Mouse (Mus musculus): ENCODE measurements around the gene Olfr433.
"Not testable (repeated sequence)": the region's sequence is repeated elsewhere in the genome, so short reads cannot be mapped to it uniquely, and the experiment has no call there.

Olfr433 gene

DNA sequence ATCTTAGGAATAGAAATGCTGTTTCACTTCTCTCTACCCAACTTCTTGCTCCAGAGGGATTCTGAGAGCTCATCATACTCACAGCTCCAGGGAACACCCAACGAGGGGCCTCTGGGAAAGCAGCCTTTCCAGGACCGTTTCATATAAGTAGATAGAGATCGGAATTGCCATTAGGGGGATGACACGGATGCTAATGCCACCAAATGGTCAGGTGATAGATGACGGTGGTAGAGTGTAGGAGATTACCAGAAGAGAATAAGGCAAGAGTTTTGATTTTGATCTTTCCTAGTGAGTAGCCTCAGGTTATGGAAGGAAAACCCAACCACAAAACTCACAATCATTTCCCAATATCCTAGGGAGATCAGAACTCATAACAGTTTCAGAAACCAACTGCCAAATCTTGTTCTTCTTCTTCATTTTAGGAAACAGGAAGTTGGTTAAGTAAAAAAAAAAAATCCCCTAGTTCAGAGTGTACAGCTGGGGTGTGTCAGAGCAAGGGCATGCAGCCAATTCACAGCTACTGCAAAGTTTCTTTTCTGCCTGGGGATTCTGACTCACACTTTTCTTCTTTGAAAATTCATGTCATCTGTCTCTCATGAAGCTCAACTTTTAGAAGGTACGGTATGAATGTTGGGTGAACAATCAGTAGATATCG, at the start of gene Olfr433:
Olfr433 (plus strand) TSS at position 183 of the 655 bp plus-strand sequence.
- no peak for DNase-seq

DNA sequence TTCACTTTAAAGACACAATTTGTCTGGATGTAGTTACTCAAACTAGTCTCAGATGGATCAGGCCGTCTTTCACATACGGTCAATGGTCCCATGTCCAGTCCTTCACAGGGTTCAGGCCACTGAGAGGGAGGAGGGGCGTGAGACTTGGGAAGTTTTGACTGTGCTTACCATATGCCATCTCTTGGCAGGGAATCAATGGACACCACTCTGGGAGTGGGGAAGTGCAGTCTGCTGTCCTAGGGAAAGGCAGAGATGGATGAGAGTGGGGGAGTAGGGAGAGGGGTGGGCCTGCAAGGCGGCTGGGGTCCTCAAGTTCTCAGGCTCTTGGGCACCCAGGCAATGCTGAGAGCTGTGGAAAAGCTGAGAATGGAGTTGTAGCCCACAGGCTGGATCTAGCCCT, 45.5 kb upstream of the Olfr433 start:
- no peak for DNase-seq

DNA sequence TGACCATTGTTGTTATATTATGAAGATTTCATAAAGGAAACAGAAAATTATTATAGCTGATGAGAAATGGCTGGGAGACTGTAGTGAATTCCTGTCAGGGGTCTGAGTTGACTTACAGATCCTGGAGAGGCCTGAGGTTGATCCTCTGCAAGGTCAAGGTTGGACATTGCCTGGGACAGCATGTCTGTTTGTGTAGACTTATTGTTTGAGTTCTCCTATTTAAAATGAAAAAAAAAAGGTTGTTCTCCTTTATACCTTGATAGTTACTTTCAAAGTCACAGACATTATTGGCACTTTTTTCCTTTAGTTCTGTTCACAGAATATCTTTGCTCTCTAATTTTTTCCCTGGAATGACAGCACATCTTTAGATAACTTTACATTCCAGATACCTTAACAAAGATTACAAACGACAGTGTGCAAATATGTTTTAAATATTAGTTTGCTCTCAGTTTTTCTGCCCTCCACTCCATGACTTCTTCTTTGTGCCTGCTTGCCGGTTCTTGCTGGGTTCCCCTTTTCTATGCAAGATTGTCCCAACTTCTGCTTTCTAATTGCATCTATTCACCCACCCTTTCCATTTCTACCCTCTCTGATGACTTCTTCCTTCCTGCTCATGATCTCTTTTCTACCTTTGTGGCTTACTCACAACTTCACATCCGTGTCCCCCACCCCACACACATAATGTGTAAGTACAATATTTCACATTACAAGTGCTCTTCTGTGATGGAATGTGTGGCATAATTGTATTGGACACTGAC, 36.0 kb upstream of the Olfr433 start:
- DNase-seq, result not testable (repeated sequence)

DNA sequence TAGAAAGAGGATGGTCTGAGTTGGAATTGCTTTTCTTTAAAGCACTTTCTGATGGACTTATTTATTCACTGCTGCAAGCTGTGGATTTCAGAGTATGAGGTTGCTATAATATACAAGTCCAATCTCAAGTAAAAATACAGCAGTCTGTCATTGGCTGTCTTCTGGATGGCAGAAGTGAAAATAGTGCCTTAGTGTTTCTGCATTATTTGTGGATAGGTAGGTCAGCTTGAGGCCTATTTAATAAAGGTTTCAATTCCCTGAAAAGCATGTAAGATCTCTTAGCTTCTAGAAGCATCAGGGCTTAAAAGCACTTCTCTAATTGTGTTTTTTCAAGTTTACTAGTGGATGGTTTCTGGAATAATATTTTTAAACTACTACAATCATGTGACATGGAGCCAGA, 33.5 kb upstream of the Olfr433 start:
- DNase-seq, result not testable (repeated sequence)

DNA sequence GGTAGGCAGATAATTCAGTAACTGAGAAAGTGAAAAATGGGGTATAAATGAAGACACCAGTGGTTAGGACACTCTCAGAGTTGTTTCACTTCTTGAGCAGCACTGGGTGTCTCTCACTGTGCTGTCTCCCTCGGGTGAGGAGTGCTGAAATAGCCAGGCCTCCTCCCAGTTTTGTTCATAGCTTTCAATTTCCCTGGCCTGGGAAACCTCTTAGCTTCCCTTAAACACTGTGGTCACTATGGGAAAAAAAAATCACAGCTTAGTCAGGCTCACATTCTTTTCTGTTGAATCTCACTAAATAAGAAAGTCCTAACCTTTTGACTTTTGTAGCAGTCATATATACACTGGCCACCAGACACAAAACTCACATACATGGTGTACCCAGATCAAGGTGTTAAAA, 8.8 kb upstream of the Olfr433 start, which contains the start of gene Ifi205:
Ifi205 (minus strand) TSS at position 113 of the 400 bp plus-strand sequence.
- no peak for DNase-seq

DNA sequence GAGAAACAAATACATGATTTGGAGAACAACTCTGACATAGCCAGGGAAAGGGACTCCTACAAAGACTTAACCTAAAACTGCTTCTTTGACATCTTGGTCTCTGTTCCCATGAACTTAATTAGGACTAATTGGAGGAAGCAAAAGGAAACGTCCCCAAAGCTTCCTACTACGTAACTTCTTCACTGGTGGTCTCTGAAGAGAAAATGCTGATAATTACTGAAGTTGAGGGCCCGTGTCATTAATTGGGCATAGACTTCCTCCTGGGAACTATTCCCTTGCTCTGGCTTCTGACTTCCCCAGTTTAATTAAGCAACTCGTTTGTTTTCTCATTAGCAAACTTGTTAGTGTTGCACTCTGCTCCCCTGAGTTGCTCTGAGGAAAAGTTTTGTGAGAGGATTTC, 4.7 kb upstream of the Olfr433 start:
- no peak for DNase-seq

DNA sequence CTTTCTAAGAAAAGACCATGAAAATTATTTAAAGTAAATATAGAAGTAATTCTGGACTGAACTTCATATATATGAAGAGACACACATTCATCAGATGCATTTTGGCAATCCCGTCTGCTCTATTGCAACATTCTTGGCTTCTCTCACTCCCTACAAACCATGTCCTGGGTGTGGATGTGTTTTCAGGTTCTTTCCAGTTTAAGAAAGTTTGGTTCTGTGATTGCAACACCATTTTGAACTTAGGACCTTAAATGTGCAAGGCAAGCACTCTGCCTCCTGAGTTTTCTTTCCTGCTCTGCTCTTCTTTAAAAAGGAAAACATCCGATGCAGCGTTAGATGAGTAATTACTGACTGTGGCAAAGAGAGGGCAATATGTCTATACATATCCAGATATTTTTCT, 2.0 kb upstream of the Olfr433 start:
- no peak for DNase-seq

DNA sequence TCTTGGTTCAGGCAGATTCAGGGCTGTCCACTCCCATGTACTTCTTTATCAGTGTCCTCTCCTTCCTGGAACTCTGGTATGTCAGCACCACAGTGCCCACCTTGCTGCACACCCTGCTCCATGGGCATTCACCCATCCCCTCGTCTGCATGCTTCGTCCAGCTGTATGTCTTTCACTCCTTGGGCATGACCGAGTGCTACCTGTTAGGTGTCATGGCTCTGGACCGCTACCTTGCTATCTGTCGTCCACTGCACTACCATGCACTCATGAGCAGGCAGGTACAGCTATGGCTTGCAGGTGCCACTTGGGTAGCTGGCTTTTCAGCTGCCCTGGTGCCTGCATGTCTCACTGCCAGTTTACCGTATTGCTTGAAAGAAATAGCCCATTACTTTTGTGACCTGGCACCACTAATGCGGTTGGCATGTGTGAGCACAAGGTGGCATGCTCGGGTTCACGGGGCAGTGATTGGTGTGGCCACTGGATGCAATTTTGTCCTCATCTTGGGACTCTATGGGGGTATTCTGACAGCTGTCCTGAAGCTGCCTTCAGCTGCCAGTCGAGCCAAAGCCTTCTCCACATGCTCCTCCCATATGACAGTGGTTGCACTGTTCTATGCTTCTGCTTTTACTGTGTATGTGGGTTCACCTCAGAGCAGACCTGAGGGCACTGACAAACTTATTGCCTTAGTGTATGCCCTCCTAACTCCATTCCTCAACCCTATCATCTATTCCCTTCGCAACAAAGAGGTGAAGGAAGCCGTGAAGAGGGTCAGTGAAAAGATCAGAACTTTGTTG, 1.8 kb downstream of the Olfr433 start:
- DNase-seq, result not testable (repeated sequence)

DNA sequence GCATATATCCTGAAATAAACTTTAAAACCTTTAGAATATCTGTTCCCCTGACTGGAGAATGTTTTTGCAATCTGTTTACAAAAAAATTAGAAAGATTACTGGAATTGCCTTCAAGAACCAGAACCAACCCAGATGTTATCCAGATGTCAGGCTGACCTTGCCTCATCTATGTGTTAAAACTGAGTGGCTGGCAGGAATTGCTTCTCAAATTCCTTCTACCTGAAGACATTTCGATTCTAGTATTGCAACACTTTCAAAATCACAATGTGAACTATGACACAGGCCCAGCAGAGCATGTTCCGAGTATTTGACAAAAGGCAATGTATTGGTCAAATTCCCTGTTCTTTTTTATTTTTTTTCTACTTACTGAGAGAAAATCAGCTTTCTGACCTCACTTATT, 3.9 kb downstream of the Olfr433 start:
- no peak for DNase-seq

DNA sequence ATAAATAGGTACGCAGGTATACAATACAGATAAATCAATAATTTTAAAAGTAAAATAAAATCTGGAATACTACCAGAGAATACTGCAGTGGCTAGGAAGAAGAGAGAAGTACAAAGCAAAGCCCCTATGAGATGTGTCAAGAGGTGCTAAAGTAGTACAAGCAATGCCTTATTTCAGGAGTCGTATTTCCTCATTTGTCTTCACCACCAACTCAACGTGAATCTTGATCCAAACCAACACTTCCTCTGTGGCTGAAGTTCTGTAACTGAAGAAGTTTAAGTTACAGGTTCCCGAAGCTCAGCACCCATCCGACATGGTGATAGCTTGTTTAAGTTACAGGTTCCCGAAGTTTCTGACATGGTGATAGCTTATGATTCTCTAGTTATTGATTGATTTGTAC, 7.7 kb downstream of the Olfr433 start:
- not testable (repeated sequence) for DNase-seq

DNA sequence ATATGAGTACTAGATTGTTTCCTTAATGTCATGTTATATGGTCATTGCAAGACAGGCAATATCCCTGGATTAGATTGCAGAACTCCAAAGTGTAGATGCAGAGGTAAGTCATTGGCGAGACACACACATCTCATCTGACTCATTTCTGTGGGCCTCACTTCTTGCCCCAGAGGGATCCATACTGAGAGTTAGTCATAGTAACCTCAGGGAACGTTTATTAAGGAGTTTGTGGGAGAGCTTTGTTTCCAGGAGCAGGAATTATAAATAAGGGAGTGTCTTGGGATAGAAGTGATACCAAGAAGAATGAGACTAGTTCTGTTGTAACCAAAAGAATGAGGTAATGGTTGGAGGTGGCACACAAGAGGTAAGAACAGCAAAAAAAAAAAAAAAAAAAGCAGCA, 8.4 kb downstream of the Olfr433 start, which contains the start of gene Olfr432:
Olfr432 (plus strand) TSS at position 313 of the 400 bp plus-strand sequence.
- no peak for DNase-seq

DNA sequence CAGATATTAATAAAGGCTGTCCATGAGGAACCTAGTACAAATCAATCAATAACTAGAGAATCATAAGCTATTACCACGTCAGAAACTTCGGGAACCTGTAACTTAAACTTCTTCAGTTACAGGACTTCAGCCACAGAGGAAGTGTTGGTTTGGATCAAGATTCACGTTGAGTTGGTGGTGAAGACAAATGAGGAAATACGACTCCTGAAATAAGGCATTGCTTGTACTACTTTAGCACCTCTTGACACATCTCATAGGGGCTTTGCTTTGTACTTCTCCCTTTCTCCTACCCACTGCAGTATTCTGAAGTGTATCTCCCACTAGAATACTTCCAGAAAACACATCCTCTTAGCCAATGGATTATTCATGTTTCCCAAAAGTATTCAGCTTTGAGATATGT, 8.9 kb downstream of the Olfr433 start:
- DNase-seq, result not testable (repeated sequence)

DNA sequence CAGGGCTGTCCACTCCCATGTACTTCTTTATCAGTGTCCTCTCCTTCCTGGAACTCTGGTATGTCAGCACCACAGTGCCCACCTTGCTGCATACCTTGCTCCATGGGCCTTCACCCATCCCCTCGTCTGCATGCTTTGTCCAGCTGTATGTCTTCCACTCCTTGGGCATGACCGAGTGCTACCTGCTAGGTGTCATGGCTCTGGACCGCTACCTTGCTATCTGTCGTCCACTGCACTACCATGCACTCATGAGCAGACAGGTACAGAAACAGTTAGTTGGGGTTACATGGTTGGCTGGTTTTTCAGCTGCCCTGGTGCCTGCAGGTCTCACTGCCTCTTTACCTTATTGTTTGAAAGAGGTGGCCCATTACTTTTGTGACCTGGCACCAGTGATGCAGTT, 10.0 kb downstream of the Olfr433 start:
- DNase-seq, result no peak

DNA sequence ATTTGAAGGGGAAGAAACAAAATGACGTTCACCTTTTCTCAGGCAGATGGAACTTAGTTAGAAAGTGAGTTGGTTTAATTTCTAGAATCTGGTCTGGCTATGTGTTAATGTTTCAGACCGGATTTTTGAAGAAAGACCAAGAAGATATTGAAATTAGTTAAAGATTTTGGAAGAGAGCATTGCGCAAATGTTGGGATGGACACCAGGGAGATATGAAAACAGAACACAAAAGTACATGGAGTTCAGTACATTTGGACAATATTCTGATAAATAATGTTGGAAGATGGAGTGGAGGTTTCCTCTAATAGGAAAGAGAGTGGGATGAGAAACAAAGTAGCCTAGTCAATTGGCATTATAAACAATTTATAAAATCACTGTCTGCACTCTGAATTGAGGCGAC, 11.0 kb downstream of the Olfr433 start:
- no peak for DNase-seq

DNA sequence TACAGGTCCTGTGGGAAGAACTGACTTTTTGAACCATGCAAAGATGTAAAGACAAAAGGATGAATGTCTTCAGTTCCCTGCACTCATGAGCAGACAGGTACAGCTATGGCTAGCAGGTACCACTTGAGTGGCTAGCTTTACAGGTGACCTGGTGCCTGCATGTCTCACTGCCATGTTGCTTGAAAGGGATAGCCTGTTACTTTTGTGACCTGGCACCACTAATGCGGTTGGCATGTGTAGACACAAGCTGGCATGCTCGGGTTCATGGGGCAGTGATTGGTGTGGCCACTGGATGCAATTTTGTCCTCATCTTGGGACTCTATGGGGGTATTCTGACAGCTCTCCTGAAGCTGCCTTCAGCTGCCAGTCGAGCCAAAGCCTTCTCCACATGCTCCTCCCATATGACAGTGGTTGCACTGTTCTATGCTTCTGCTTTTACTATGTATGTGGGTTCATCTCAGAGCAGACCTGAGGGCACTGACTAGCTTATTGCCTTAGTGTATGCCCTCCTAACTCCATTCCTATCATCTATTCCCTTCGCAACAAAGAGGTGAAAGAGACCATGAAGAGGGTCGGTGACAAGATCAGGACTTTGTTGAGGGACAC, 11.5 kb downstream of the Olfr433 start:
- DNase-seq, result no peak

DNA sequence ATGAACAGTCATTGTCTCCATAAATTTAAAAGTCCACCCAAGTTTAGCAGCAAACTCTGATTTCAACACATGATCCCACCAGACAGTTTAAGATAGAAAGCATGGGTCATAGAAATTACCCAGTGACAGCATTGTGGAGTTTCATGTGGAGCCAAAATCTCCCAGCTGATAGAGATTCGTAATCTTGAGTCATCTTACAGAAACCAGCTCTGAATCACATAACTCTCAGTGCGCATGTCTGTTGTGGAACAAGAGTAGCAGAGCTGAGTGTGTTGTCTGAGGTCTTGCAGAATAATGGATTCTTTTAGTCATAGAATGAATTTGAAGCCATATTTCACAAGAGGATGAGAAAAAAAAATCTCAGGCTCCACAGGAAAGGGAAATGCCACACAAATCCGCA, 12.5 kb downstream of the Olfr433 start:
- no peak for DNase-seq

DNA sequence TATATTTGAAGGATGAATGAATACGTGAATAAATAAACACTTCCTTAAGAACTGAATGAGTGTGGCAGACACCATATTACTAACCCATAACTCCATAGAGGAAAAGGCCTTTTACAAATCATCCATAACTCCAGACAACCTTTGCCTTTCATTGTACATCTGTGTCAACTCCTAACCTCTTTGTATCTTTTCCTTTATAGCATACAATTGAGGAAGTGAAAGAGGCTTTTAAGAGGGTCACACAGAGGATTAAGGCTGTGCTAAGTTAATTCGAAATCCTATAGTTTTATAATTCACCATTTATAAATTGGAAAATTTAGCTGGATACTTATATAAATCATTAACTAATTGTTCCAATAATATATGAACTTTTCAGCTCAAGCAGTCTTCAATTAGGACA, 14.7 kb downstream of the Olfr433 start:
- no peak for DNase-seq

DNA sequence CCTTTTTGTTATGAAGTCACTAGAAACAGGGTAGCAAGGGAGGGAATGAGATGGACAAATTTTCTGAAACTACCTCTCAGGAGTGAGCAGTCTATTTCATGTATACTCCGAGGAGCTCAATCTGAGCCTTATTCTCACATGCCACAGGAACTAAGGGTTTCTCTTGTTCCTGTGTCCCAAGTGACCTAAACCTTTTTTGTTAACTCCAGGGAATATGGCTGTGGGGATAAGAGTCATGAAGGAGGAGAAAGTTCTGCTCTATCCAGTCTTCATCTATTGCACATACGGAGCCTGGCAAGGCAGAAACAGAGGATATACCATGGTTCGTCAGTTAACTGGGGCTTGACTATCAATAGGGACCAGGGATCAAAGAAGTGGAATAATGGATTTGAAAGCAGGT, 25.8 kb downstream of the Olfr433 start, which contains the start of gene Olfr430:
Olfr430 (plus strand) TSS at position 301 of the 400 bp plus-strand sequence.
- no peak for DNase-seq

DNA sequence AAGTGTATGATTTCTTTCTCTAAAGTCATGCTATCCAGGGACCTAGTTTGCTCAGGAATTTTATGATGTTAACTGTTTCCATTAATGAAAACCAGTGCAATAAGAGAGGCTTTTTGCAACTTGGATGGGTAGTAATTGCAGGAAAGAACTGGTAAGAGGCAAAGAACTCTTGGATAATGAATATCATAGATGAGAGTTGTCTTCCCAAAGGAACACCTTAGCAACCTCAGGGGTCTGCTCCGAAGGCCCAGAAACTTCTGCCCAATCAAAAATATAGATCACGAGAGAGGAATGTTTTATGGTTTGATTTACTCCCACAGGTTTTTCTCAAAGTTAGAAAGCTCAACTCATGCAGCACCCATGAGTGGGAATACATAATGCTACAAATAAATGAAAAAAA, 43.5 kb downstream of the Olfr433 start, which contains the start of gene Olfr429:
Olfr429 (plus strand) TSS at position 301 of the 400 bp plus-strand sequence.
- DNase-seq, result no peak

Data from right cerebral cortex, postnatal 4 days (tissue).